Mouse (Mus musculus) forebrain, embryonic 10.5 days (tissue): Measurements from ENCODE around the gene Myo15b. TPM values are rescaled to one million over a fixed set of nuclear protein-coding genes. Genes with fewer than 3 reads are reported as not detected.
"Not testable (repeated sequence)": the region's sequence is repeated elsewhere in the genome, so short reads cannot be mapped to it uniquely, and the experiment has no call there.

ENCODE experiments used
- DNase-seq: peaks from one replicate; pipeline ENCODE4 v3.0.0-alpha.2; 2017; ENCODE audit warnings: low spot score; ENCODE audit errors: extremely low spot score
- H3K27ac ChIP-seq: fragments of 300-500 bp; sonication (generic); 2 replicates; pipeline ENCODE4 v1.5.1; 2016; ENCODE audit warnings: mild to moderate bottlenecking
- H3K27me3 ChIP-seq: fragments of 300-500 bp; sonication (generic); 2 replicates; pipeline ENCODE4 v1.6.1; 2016; ENCODE audit warnings: mild to moderate bottlenecking; ENCODE audit not compliant: poor library complexity, severe bottlenecking
- H3K36me3 ChIP-seq: fragments of 300-500 bp; sonication (generic); replicated peaks from 2 replicates; pipeline ENCODE4 v1.6.1; 2016; ENCODE audit warnings: mild to moderate bottlenecking, moderate library complexity
- H3K4me1 ChIP-seq: fragments of 300-500 bp; sonication (generic); 2 replicates; pipeline ENCODE4 v1.6.1; 2016
- H3K4me3 ChIP-seq: fragments of 300-500 bp; sonication (generic); 2 replicates; pipeline ENCODE4 v1.5.1; 2016; ENCODE audit warnings: mild to moderate bottlenecking, moderate library complexity
- H3K9me3 ChIP-seq: fragments of 300-500 bp; sonication (generic); 2 replicates; pipeline ENCODE4 v1.6.1; 2016; ENCODE audit warnings: mild to moderate bottlenecking, moderate library complexity
- WGBS: fragments of 180-500 bp; shearing (Covaris S2); methylation state at CpG from one replicate; pipeline ENCODE4 v1.1.7; 2016; 5-methylcytosine and 5-hydroxymethylcytosine counted together
- polyA plus RNA-seq: library from polyadenylated mRNA; unstranded; fragments of >200 nt; fragmentation: Nextera tagmentation; extraction: Ambion mirVana; gene quantifications from 2 replicates; pipeline ENCODE4 v1.2.1, GENCODE M21; 2016

Gene Myo15b
- polyA plus RNA-seq, 1 experiment from 2014 or later = 0.11 TPM

DNA sequence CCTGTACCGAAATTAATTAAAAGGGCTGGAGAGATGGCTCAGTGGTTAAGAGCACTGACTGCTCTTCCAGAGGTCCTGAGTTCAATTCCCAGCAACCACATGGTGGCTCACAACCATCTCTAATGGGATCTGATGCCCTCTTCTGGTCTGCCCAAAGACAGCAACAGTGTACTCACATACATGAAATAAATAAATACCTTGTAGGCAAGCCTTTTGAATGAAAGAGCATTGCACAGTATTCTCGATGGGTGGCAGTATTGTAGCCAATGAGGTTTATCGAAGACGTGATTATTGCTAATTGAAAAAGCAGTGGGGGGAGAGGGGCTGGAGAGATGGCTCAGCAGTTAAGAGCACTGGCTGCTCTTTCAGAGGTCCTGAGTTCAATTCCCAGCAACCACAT is 1.1 kb upstream of the Myo15b start:
- H3K36me3 ChIP-seq, DNase-seq, H3K27ac ChIP-seq, H3K4me3 ChIP-seq, H3K9me3 ChIP-seq: not testable (repeated sequence)
- peaks cover 20% of the 10 kb centered on the region for H3K4me1 ChIP-seq
- WGBS = 93% methylated on average over 4 of the region's 4 CpGs
- H3K27me3 ChIP-seq = peaks cover 71% of the 10 kb centered on the region

DNA sequence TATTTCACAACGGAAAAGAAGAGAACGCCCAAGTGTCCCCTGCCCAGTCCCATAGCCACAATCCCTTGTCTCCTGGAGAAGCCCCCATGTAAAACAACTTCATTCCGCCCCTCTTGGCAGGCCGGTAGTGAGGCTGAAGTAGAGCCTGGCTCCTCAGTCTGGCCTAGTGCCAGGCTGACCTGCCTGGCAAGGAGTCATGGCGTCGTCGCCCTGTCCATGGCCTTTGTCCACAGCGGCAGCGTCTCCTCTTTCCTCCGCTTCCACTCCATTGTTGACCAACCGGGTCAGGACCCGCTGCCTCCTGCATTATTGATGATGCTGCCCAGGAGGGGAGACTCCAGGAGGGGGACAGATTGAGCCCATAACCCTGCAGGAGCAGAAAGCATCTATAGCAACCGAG is 270 bp upstream of the Myo15b start:
- Histone ChIP-seq H3K27ac (no peak overlapping the region), H3K4me1 (peaks cover 20% of the 10 kb centered on the region), H3K36me3 (no peaks in the 10 kb centered on the region), H3K9me3 (no peaks in the 10 kb centered on the region), H3K4me3 (peak overlapping the region; percentile 45; the same call in 1 of the 2 replicates), H3K27me3 (peaks cover 79% of the 10 kb centered on the region)
- DNase-seq = no peak
- 53% methylated on average over 13 of the region's 13 CpGs for WGBS

DNA sequence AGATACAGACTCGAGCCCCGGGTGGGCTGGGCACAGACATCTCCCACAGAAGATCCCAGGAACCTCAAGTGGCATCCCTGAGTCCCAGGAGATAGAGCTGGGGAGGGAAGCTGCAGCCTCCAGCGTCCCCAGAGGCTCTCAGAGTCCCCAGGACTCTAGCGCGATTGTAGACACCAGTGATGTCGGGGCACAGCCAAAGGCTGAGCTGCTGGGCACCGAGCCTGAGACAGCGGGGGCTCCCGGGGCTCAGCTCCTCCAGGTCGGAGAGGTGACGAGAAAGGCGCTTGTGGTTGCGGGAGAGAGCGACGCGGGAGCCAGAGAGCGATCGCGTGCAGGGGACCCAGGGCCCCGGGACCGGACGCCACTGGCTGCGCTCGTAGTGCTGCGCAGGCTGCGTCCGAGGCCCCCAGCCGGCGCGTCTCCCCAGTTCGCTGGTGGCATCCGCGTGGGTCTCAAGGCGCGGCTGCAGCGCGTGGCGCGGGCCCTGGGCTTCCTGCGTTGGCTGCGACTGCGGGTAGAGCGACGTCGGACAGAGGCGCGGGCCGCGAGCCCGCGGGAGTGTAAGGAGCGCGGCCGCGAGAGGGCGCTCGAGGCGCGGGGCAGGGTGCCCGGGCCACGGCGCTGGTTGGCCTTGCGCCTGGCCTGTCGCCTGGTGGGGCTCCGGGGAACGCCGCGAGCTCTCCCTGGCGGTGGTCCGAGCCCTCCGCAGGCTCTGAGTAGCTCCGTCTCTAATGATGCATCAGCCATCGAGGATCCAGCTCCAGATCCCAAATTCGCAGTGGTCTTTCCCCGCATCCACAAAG is 1.1 kb downstream of the Myo15b start:
- peaks cover 20% of the 10 kb centered on the region for H3K4me1 ChIP-seq
- peak overlapping the region; percentile 26; the same call in 1 of the 2 replicates for H3K27ac ChIP-seq
- no peaks in the 10 kb centered on the region for H3K9me3 ChIP-seq
- H3K36me3 ChIP-seq = no peaks in the 10 kb centered on the region
- peaks cover 83% of the 10 kb centered on the region for H3K27me3 ChIP-seq
- WGBS = 2% methylated on average over 75 of the region's 75 CpGs
- DNase-seq = peak; percentile 83
- H3K4me3 ChIP-seq = peak overlapping the region; percentile 45

DNA sequence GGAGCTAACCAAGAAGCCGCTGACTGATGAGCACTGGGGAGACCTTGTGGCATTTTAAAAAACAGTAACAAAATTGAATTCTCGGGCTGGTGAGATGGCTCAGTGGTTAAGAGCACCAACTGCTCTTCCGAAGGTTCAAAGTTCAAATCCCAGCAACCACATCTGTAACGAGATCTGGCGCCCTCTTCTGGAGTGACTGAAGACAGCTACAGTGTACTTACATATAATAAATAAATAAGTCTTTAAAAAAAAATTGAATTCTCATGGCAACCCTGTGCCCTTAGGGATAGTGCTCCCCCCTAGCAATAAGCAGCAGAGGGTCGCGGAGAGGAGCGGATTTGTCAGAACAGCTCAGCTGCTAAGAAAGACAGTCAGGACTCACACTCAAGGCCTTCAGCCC is 5.7 kb downstream of the Myo15b start:
- Histone ChIP-seq H3K36me3 (no peaks in the 10 kb centered on the region), H3K27me3 (peaks cover 51% of the 10 kb centered on the region), H3K4me3 (no peak overlapping the region), H3K27ac (no peak overlapping the region), H3K4me1 (peaks cover 28% of the 10 kb centered on the region), H3K9me3 (no peaks in the 10 kb centered on the region)
- DNase-seq = no peak
- WGBS = 86% methylated on average over 8 of the region's 8 CpGs

DNA sequence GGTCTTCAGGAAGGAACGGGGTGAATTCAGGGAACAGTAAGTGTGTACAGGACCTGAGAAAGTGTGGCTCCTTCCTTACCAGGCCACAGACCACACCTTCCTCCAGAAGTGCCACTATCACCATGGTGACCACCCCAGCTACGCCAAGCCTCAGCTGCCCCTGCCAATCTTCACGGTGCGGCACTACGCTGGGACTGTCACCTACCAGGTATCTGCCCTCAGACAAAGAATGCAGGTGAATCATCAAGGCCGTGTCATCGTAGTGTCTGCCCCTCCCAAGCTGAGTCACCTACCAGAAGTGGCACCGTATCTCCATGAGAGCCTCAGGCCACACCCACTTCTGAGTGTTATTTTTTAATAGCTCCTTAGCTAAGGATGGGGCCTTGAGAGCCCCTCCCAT is 11.2 kb downstream of the Myo15b start:
- WGBS = 89% methylated on average over 8 of the region's 8 CpGs
- no peak overlapping the region for H3K4me3 ChIP-seq
- peaks cover 7% of the 10 kb centered on the region; the same call in 1 of the 2 replicates for H3K27me3 ChIP-seq
- no peak for DNase-seq
- no peaks in the 10 kb centered on the region for H3K9me3 ChIP-seq
- H3K27ac ChIP-seq = no peak overlapping the region
- H3K36me3 ChIP-seq = no peaks in the 10 kb centered on the region
- H3K4me1 ChIP-seq = peaks cover 15% of the 10 kb centered on the region

DNA sequence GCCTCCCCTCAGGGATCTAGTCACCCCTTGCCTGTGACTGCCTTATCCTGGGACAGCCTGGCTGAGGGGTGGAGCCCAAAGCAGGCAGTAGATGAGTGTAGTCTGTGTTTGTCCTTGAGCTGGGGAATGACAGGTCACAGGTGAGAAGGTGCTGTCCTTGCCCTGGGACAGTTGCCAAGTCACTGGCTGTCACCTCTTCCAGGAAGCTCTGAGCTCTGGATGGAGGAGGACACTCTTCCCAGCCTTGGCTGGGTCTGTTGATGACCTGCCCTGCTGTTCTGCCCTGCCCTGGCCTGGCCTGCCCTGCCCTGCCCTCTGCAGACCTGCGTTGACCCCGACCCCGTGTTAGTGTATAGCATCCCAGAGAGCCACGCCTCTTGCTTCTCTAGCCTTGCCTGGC is 14.2 kb downstream of the Myo15b start:
- Histone ChIP-seq H3K4me1 (peaks cover 7% of the 10 kb centered on the region; the same call in 1 of the 2 replicates), H3K36me3 (no peaks in the 10 kb centered on the region), H3K9me3 (no peaks in the 10 kb centered on the region), H3K4me3 (no peak overlapping the region), H3K27ac (no peak overlapping the region), H3K27me3 (no peaks in the 10 kb centered on the region)
- DNase-seq = no peak
- WGBS = 84% methylated on average over 4 of the region's 4 CpGs

DNA sequence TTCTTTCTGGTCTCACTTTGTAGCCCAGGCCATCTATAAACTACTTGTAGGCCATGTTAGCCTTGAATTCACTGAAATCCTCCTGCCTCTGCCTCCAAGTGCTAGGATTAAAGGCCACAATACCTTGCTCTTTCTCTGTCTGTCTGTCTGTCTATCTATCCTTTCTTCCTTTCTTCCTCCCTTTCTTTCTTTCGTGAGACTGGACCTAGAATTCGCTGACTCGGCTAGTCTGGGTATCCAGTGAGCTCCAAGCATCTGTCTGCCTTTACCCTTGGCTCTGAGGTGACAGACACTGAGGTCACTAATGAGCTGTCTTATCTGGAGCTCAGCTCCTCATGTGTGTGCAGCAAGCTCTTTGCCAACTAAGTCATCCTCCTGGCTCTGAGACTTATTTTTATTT is 17.7 kb downstream of the Myo15b start:
- Histone ChIP-seq H3K27me3 (no peaks in the 10 kb centered on the region), H3K27ac (no peak overlapping the region), H3K4me1 (peaks cover 10% of the 10 kb centered on the region; the same call in 1 of the 2 replicates), H3K4me3 (no peak overlapping the region), H3K36me3 (no peaks in the 10 kb centered on the region), H3K9me3 (no peaks in the 10 kb centered on the region)
- no peak for DNase-seq
- WGBS = 92% methylated on average over 3 of the region's 3 CpGs

DNA sequence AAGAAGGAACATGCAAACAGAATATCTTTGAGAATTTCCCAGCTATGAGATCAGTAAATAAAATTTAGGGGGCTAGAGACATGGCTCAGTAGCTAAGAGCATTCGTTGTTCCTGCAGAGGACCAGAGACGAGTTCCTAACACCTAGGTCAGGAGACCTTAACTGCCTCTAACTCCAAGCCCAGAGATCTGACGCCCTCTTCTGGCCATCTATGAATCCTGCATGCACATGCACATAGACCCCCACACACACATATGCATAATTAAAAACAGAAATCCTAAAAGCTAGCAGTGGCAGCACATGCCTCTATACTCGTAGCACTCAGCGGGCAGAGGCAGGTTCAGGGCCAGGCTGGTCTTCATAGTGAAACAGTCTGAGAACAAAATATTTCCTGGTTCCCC is 18.2 kb downstream of the Myo15b start:
- H3K9me3 ChIP-seq = no peaks in the 10 kb centered on the region
- H3K36me3 ChIP-seq = no peaks in the 10 kb centered on the region
- no peak for DNase-seq
- H3K4me3 ChIP-seq = no peak overlapping the region
- no peak overlapping the region for H3K27ac ChIP-seq
- peaks cover 10% of the 10 kb centered on the region; the same call in 1 of the 2 replicates for H3K4me1 ChIP-seq
- H3K27me3 ChIP-seq = no peaks in the 10 kb centered on the region
- 79% methylated on average over 5 of the region's 5 CpGs for WGBS

DNA sequence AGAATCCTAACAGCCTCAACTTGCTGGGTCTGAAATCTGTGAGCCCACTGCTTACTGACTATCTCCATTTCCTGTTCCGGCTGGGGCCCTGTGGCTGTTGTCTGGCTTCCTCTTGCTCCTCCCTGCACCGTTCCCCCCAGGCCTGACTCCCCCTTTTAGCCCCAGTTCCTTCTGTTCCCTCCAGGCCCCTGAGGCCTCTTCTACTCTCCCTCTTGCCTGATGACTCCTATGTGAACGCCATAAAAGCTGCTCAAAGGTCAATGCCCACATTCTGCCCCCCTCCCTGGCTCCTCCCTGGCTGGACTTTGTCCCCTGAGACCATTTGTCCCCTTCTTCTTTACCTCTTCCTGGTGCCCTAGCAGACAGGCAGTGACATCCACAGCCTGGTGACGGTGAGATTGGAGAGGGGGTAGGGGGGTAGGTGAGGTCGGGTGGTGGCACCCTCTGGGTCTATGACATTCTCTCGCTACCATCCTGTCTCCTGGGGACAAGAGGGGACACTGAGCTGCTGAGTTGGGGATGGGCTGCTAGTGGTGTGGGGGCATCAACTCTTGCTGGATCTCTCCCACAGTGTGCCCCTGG is 19.1 kb downstream of the Myo15b start:
- H3K27ac ChIP-seq = no peak overlapping the region
- 82% methylated on average over 6 of the region's 6 CpGs for WGBS
- no peak overlapping the region for H3K4me3 ChIP-seq
- no peak for DNase-seq
- peaks cover 10% of the 10 kb centered on the region; the same call in 1 of the 2 replicates for H3K4me1 ChIP-seq
- H3K36me3 ChIP-seq = no peaks in the 10 kb centered on the region
- H3K27me3 ChIP-seq = peaks cover 7% of the 10 kb centered on the region; the same call in 1 of the 2 replicates
- H3K9me3 ChIP-seq = no peaks in the 10 kb centered on the region

DNA sequence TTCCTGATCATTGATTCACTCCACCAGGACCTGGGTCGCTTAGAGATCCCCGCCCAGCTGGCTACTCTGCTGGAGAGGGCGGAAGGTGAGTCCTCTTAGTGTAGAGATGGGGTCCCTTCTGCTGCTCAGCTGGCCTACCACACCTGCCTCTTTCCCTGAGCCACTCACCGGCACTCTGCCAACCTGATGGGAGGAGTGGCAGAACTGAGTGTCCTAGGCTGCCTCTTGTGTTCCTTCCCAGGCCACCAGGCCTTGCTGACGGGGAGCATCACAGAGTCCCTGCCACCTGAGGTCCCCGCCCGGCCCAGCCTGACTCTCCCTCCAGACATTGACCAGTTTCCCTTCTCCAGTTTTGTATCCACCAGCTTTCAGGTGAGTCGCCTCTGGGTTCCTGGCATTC is 19.9 kb downstream of the Myo15b start:
- H3K4me3 ChIP-seq = no peak overlapping the region
- no peaks in the 10 kb centered on the region for H3K9me3 ChIP-seq
- no peak for DNase-seq
- no peaks in the 10 kb centered on the region for H3K36me3 ChIP-seq
- 78% methylated on average over 8 of the region's 8 CpGs for WGBS
- H3K27ac ChIP-seq = no peak overlapping the region
- H3K4me1 ChIP-seq = peaks cover 10% of the 10 kb centered on the region; the same call in 1 of the 2 replicates
- H3K27me3 ChIP-seq = peaks cover 15% of the 10 kb centered on the region

DNA sequence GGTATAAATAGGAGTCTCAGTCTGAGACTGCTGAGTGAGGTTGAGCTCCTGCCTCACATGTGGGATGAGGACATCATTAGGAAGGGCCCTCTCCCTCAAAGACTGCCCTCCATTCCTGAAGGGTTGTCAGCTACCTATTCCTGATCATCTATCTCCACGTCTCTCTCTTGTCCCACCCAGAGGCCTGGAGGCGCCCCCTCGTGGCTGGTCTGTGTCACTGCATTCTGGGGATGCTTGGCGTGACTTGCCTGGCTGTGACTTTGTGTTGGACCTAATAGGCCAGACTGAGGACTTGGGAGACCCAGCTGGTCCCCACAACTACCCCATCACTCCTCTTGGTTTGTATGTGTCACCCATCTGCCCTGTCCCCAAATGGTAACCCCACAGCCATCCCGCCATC is 22.8 kb downstream of the Myo15b start:
- 23% methylated on average over 5 of the region's 5 CpGs for WGBS
- Histone ChIP-seq H3K9me3 (no peaks in the 10 kb centered on the region), H3K4me3 (no peak overlapping the region), H3K27ac (no peak overlapping the region), H3K36me3 (no peaks in the 10 kb centered on the region), H3K27me3 (peaks cover 30% of the 10 kb centered on the region), H3K4me1 (peaks cover 10% of the 10 kb centered on the region; the same call in 1 of the 2 replicates)
- DNase-seq = peak; percentile 62

DNA sequence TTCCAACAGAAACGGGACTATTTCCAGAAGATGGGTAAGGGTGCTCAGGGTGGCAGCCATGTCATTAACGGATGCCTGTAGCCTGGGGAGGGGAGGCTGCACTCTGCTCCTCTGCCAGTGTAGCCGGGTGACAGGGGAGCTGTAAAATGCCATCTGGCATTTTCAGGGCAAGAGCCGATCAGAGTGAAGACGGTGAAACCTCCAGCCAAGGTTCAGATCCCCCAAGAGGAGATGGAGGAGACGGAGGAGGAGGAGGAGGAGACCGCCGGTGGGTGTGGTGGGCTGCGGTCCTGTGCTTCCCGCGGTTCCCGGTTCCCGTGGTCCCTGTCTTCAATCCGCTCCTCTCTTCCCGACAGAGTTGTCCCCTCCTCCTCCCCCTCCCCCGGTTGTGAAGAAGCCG is 25.0 kb downstream of the Myo15b start:
- Histone ChIP-seq H3K4me3 (no peak overlapping the region), H3K4me1 (no peaks in the 10 kb centered on the region), H3K36me3 (no peaks in the 10 kb centered on the region), H3K27ac (no peak overlapping the region), H3K27me3 (peaks cover 30% of the 10 kb centered on the region), H3K9me3 (no peaks in the 10 kb centered on the region)
- DNase-seq = no peak
- WGBS = 43% methylated on average over 17 of the region's 17 CpGs

DNA sequence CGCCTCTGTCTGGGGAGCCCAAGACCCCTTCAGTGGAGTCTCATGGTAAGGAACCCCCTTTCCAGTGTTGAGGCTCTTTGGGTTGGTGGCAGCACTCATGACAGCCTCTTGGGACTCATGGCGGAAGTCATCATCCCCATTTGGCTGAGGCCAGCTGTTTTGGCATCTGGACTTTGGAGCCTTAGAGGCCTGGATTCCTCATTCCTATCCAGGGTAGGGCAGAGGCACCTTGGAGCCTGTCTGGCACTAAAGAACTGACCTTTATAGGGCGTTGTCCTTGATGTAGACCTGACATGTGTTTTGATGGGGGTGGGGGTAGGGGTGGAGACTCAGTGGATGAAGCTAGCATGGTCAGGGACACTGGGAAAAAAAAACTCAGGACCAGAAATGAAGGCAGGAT is 26.2 kb downstream of the Myo15b start:
- DNase-seq = no peak
- H3K4me1 ChIP-seq = no peaks in the 10 kb centered on the region
- H3K36me3 ChIP-seq = no peaks in the 10 kb centered on the region
- H3K27ac ChIP-seq = no peak overlapping the region
- no peaks in the 10 kb centered on the region for H3K9me3 ChIP-seq
- peaks cover 30% of the 10 kb centered on the region for H3K27me3 ChIP-seq
- no peak overlapping the region for H3K4me3 ChIP-seq
- 94% methylated on average over 3 of the region's 3 CpGs for WGBS
